Mouse (Mus musculus) lung, postnatal 0 days (tissue): ENCODE data around the gene Galk2. TPM values are rescaled to one million over a fixed set of nuclear protein-coding genes. Genes with fewer than 3 reads are reported as not detected.
A peak's percentile ranks its signal among the peaks of the same experiment; 100 is the strongest.

Experiments
- ATAC-seq: fragments of 200-750 bp; cut with Nextera tagmentation; 2 replicates; pipeline ENCODE4 v1.8.0; 2017; ENCODE audit warnings: moderate library complexity
- DNase-seq: peaks from one replicate; pipeline ENCODE4 v3.0.0-alpha.2; 2016; ENCODE audit warnings: low spot score
- H3K27ac ChIP-seq: fragments of 300-500 bp; sonication (generic); 2 replicates; pipeline ENCODE4 v1.5.1; 2014; ENCODE audit warnings: antibody characterized with exemption, mild to moderate bottlenecking, low read length, mixed read lengths
- H3K27me3 ChIP-seq: fragments of 300-500 bp; sonication (generic); replicated peaks from 2 replicates; pipeline ENCODE4 v1.6.1; 2014; ENCODE audit warnings: low read length, mixed read lengths; ENCODE audit not compliant: insufficient read depth
- H3K36me3 ChIP-seq: fragments of 300-500 bp; sonication (generic); 2 replicates; pipeline ENCODE4 v1.6.1; 2014; ENCODE audit warnings: low read length, mixed read lengths; ENCODE audit not compliant: insufficient read depth
- H3K4me1 ChIP-seq: fragments of 300-500 bp; sonication (generic); 2 replicates; pipeline ENCODE4 v1.6.1; 2014; ENCODE audit warnings: antibody characterized with exemption, low read depth, low read length, mixed read lengths; ENCODE audit not compliant: insufficient read depth
- H3K4me2 ChIP-seq: fragments of 300-500 bp; sonication (generic); replicated peaks from 2 replicates; pipeline ENCODE4 v1.6.1; 2014; ENCODE audit warnings: low read depth, mild to moderate bottlenecking, low read length, moderate library complexity, mixed read lengths
- H3K4me3 ChIP-seq: fragments of 300-500 bp; sonication (generic); 2 replicates; pipeline ENCODE4 v1.5.1; 2014; ENCODE audit warnings: low read depth, low read length
- H3K9ac ChIP-seq: fragments of 300-500 bp; sonication (generic); replicated peaks from 2 replicates; pipeline ENCODE4 v1.6.1; 2014; ENCODE audit warnings: low read depth, mild to moderate bottlenecking
- H3K9me3 ChIP-seq: fragments of 300-500 bp; sonication (generic); 2 replicates; pipeline ENCODE4 v1.6.1; 2016; ENCODE audit warnings: low read length, mixed read lengths
- CTCF ChIP-seq: IDR thresholded peaks from 2 replicates; pipeline ENCODE4 v1.5.1; 2016; ENCODE audit warnings: antibody characterized with exemption, mild to moderate bottlenecking
- EP300 ChIP-seq: IDR thresholded peaks from 2 replicates; pipeline ENCODE4 v1.6.1; 2016; ENCODE audit warnings: antibody characterized with exemption, mild to moderate bottlenecking, control low read depth
- WGBS: fragments of 180-500 bp; shearing (Covaris S2); extraction: QIAGEN DNeasy Blood & Tissue Kit; methylation state at CpG from one replicate; pipeline ENCODE4 v1.1.7; 2014; 5-methylcytosine and 5-hydroxymethylcytosine counted together
- polyA plus RNA-seq: library from polyadenylated mRNA; unstranded; fragments of >200 nt; fragmentation: Nextera tagmentation; extraction: Ambion mirVana; gene quantifications from 2 replicates; pipeline ENCODE4 v1.2.1, GENCODE M21; 2015

Galk2 gene
- polyA plus RNA-seq, 1 experiment from 2014 or later: 27.1 TPM

DNA sequence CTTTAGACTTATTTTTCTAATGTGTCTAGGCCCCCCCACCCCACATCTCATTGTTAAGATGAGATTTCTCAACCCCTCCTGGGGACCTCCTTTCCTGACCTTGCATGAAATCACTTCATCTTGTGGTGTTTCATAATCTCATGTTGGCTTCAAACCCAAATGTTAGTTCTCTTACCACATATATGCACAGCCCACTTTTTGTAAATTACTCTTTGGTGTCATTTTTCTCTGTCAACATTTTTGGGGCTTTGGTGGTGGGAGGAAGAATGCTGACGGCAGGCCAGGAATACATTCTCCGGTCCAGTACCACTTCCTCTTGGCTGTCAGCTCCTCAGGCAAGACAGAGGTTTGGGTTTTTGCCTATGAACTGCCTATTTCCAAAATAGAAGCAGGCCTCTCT lies 71.0 kb downstream of the Galk2 start:
- no peaks in the 10 kb centered on the region for H3K36me3 ChIP-seq
- TF ChIP-seq EP300 (peak; percentile 60), CTCF (no peak)
- H3K4me1 ChIP-seq: no peaks in the 10 kb centered on the region
- no peaks in the 10 kb centered on the region for H3K27me3 ChIP-seq
- H3K27ac ChIP-seq: no peak overlapping the region
- WGBS: 29% methylated on average over 2 of the region's 2 CpGs
- ATAC-seq (peak; percentile 71), DNase-seq (peak; percentile 77)
- no peaks in the 10 kb centered on the region for H3K9me3 ChIP-seq
- H3K4me3 ChIP-seq: no peak overlapping the region
- no peak overlapping the region for H3K9ac ChIP-seq
- H3K4me2 ChIP-seq: no peak overlapping the region

GRCm38 (mm10) chr2:125931193-125931592 lies 72.3 kb downstream of the Galk2 start:
- ATAC-seq: no peak
- H3K4me2 ChIP-seq: no peak overlapping the region
- H3K4me1 ChIP-seq: no peaks in the 10 kb centered on the region
- H3K36me3 ChIP-seq: no peaks in the 10 kb centered on the region
- no peak overlapping the region for H3K4me3 ChIP-seq
- no peak for DNase-seq
- no peak overlapping the region for H3K9ac ChIP-seq
- no peaks in the 10 kb centered on the region for H3K9me3 ChIP-seq
- WGBS: 82% methylated on average over 5 of the region's 5 CpGs
- no peak overlapping the region for H3K27ac ChIP-seq
- no peaks in the 10 kb centered on the region for H3K27me3 ChIP-seq
- TF ChIP-seq EP300 (no peak), CTCF (no peak)

DNA sequence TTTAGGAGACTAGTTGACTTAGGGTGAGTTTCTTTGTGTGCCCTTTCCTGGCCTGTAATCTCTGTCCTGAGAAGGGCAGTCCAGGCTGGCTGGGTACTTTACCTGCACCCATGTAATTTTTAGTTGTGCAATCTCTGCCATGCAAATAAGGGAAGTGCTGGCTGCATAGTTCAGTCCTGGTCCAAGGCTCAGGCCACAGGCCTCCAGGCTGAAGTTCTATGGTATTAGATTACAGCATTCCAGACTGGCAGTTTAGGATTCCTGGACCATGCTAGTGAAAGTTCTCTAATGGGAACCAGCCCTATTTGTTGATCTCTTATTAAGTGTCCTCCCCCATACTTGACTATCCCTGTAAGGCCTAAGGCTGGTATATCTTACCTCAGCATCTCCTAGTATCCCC lies 73.8 kb downstream of the Galk2 start:
- TF ChIP-seq CTCF (no peak), EP300 (no peak)
- Histone ChIP-seq H3K4me1 (no peaks in the 10 kb centered on the region), H3K9me3 (no peaks in the 10 kb centered on the region), H3K4me2 (no peak overlapping the region), H3K4me3 (no peak overlapping the region), H3K36me3 (0 out of 2 replicates have a peak, but pooled peaks cover 4% of the 10 kb centered on the region), H3K27me3 (no peaks in the 10 kb centered on the region), H3K9ac (no peak overlapping the region), H3K27ac (no peak overlapping the region)
- ATAC-seq: peak; percentile 89
- DNase-seq: peak; percentile 65

DNA sequence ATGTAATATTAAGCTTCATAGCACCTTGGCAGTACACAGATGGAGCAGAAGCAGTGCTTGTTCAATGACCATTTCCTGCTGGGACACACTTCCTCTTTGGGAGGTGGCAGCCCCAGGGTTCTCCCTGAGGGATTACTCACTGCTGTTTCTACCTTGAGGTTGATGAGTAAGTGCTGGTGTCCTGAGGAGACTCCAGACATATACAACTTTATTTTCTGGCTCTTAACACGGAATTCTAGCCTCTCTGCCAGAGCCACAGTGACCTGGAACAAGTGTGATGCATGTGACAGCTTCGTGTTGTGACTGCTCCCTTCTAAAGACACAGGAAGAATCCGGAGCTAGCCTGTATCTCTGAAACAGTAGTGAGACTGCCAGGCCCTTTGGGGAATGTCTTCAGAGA lies 75.1 kb downstream of the Galk2 start:
- TF ChIP-seq EP300 (no peak), CTCF (no peak)
- H3K27ac ChIP-seq: no peak overlapping the region
- no peak overlapping the region for H3K9ac ChIP-seq
- WGBS: 62% methylated on average over 3 of the region's 3 CpGs
- H3K36me3 ChIP-seq: 0 out of 2 replicates have a peak, but pooled peaks cover 4% of the 10 kb centered on the region
- H3K4me1 ChIP-seq: no peaks in the 10 kb centered on the region
- ATAC-seq (no peak), DNase-seq (no peak)
- no peak overlapping the region for H3K4me2 ChIP-seq
- H3K27me3 ChIP-seq: no peaks in the 10 kb centered on the region
- H3K9me3 ChIP-seq: no peaks in the 10 kb centered on the region
- H3K4me3 ChIP-seq: no peak overlapping the region

DNA sequence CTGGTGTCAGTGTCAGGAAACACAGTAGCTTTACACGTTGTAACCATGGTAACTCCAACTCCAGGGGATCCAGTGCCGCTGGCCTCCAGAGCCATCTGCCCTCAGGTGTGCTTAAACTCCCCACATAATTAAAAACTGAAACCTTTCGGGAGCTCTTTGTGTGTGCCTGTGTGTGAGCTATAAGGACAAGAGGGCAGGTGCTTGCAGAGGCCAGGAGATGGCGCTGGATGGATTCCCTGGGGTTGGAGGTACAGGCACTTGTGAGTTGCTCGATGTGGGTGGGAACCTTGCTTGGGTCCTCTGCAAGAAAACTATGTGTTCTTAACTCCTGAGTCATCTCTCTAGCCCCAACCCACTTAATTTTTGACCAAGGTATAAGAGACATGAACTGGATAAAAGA lies 77.5 kb downstream of the Galk2 start:
- DNase-seq (no peak), ATAC-seq (no peak)
- Histone ChIP-seq H3K27ac (no peak overlapping the region), H3K4me1 (no peaks in the 10 kb centered on the region), H3K36me3 (0 out of 2 replicates have a peak, but pooled peaks cover 4% of the 10 kb centered on the region), H3K9me3 (no peaks in the 10 kb centered on the region), H3K9ac (no peak overlapping the region), H3K4me2 (no peak overlapping the region), H3K27me3 (no peaks in the 10 kb centered on the region), H3K4me3 (no peak overlapping the region)
- TF ChIP-seq EP300: no peak
- no peak for TF ChIP-seq CTCF
- WGBS: 58% methylated on average over 5 of the region's 5 CpGs

DNA sequence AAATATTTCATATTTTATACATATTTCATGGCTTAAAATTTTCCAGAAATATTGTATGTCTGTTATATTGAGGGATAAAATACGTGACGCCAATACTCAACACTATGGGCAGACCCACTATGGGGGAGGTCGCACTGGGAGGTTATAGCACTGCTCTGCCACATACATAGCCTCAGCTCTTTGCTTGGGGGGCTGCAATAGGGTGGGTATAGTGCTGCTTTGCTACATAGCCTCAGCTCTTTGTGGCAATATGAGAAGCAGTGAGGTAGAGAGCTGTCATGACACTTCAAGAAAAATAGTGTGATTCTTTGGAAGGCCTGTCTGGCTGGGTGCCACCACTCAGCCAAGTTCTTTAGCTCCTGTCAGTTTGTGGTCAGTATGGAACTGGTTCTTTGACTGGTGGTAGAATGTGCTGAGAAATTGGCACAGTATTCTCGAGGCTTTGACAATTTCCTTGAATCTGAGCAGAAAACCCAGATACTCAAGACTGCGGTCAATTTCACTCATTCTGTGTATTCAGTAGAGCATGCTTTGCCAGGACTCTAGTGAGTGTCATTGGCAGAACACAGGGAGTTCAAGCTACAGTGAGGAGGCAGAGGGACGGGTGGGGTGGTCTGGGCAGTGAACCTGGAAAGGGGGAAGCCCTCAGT lies 80.2 kb downstream of the Galk2 start:
- Histone ChIP-seq H3K27ac (no peak overlapping the region), H3K4me2 (no peak overlapping the region), H3K9ac (no peak overlapping the region), H3K36me3 (0 out of 2 replicates have a peak, but pooled peaks cover 4% of the 10 kb centered on the region), H3K9me3 (no peaks in the 10 kb centered on the region), H3K4me3 (no peak overlapping the region), H3K4me1 (no peaks in the 10 kb centered on the region), H3K27me3 (no peaks in the 10 kb centered on the region)
- 77% methylated on average over 6 of the region's 6 CpGs for WGBS
- ATAC-seq (no peak), DNase-seq (no peak)
- TF ChIP-seq CTCF (no peak), EP300 (no peak)
